Mouse (Mus musculus) activated CD4-positive, CD25-positive, alpha-beta regulatory T cell, adult 4 months (primary cell): ENCODE measurements around the gene Wbp1l. TPM values are rescaled to one million over a fixed set of nuclear protein-coding genes. Genes with fewer than 3 reads are reported as not detected.
A peak's percentile ranks its signal among the peaks of the same experiment; 100 is the strongest.

Experiments
- ATAC-seq: one replicate; pipeline ENCODE4 v1.8.0; 2017
- polyA plus RNA-seq, 2 experiments: library from polyadenylated mRNA; unstranded; fragments of 100-300 nt; shearing (Covaris generic); gene quantifications; one replicate each; pipeline ENCODE4 v1.2.1; 2017

The Wbp1l gene
- polyA plus RNA-seq, 2 experiments from 2014 or later: 19.7 to 20.0 TPM

- no peak for ATAC-seq
Measured at GRCm38 (mm10) chr19:46599375-46600256, 732 bp downstream of the Wbp1l start.

- no peak for ATAC-seq
Measured at GRCm38 (mm10) chr19:46600371-46600770, 1.5 kb downstream of the Wbp1l start.

- ATAC-seq: no peak
Measured at GRCm38 (mm10) chr19:46601491-46601890, 2.6 kb downstream of the Wbp1l start.

GRCm38 (mm10) chr19:46602406-46602805 lies 3.5 kb downstream of the Wbp1l start:
- ATAC-seq: no peak

GRCm38 (mm10) chr19:46606718-46607117 lies 7.8 kb downstream of the Wbp1l start:
- no peak for ATAC-seq

- ATAC-seq: peak; percentile 67
Measured at GRCm38 (mm10) chr19:46607424-46607823, 8.5 kb downstream of the Wbp1l start.

GRCm38 (mm10) chr19:46608158-46608557 lies 9.3 kb downstream of the Wbp1l start:
- ATAC-seq: no peak

- no peak for ATAC-seq
Measured at GRCm38 (mm10) chr19:46616378-46616777, 17.5 kb downstream of the Wbp1l start.

GRCm38 (mm10) chr19:46617361-46617760 lies 18.5 kb downstream of the Wbp1l start:
- peak; percentile 41 for ATAC-seq

GRCm38 (mm10) chr19:46618322-46618721 lies 19.4 kb downstream of the Wbp1l start:
- ATAC-seq: no peak

GRCm38 (mm10) chr19:46619001-46619400 lies 20.1 kb downstream of the Wbp1l start:
- no peak for ATAC-seq

- no peak for ATAC-seq
Measured at GRCm38 (mm10) chr19:46619518-46619917, 20.6 kb downstream of the Wbp1l start.

- peak; percentile 84 for ATAC-seq
Measured at GRCm38 (mm10) chr19:46620016-46620808, 21.3 kb downstream of the Wbp1l start.

- ATAC-seq: no peak
Measured at GRCm38 (mm10) chr19:46621236-46622183, 22.6 kb downstream of the Wbp1l start.

- no peak for ATAC-seq
Measured at GRCm38 (mm10) chr19:46622659-46623193, 23.8 kb downstream of the Wbp1l start.

- ATAC-seq: no peak
Measured at GRCm38 (mm10) chr19:46623194-46623667, 24.3 kb downstream of the Wbp1l start.

- no peak for ATAC-seq
Measured at GRCm38 (mm10) chr19:46623790-46624772, 25.2 kb downstream of the Wbp1l start.

GRCm38 (mm10) chr19:46625015-46625414 lies 26.1 kb downstream of the Wbp1l start:
- no peak for ATAC-seq

- no peak for ATAC-seq
Measured at GRCm38 (mm10) chr19:46625519-46625918, 26.6 kb downstream of the Wbp1l start.

- no peak for ATAC-seq
Measured at GRCm38 (mm10) chr19:46628403-46628802, 29.5 kb downstream of the Wbp1l start.

GRCm38 (mm10) chr19:46629807-46630206 lies 30.9 kb downstream of the Wbp1l start:
- ATAC-seq: no peak
